In genomic region chr4:32387479-32388240, GRCm38 (mm10) we compare ENCODE assay signal across 8 mouse cellular contexts.
DNase-seq lines count a peak whose midpoint lies in the region; ATAC-seq lines count a peak whose summit lies in the region.

No protein-coding gene starts in this region.

- H3K9me3 ChIP-seq in forebrain, embryonic 13.5 days (replicated peaks), result no peaks in the 10 kb centered on the region
- no peaks in the 10 kb centered on the region for H3K9me3 ChIP-seq in liver, embryonic 13.5 days (replicated peaks)

- 50% methylated on average over 11 of the region's 11 CpGs for whole genome bisulfite sequencing in forebrain, embryonic 13.5 days
- WGBS in liver, embryonic 13.5 days (ENCODE audit: insufficient replicate concordance), result 8% methylated on average over 11 of the region's 11 CpGs

- no peak overlapping the region for H3K9ac ChIP-seq in forebrain, embryonic 13.5 days
- no peak overlapping the region for H3K9ac ChIP-seq in liver, embryonic 13.5 days

- ATAC-seq in forebrain, embryonic 13.5 days, result peak; percentile 49; the same call in 1 of the 2 replicates
- peak; percentile 72 to 75 for ATAC-seq in hematopoietic stem cell, adult 5-6 weeks (replicated peaks in 1 of 2; ENCODE audit: insufficient read depth in 1 of 2, low FRiP score in 2 of 2, low TSS enrichment in 1 of 2, low read depth in 1 of 2, poor library complexity in 2 of 2, severe bottlenecking in 2 of 2)
- ATAC-seq in liver, embryonic 13.5 days (ENCODE audit: low read depth), result peak; percentile 48; the same call in 1 of the 2 replicates

- H3K4me2 ChIP-seq in forebrain, embryonic 13.5 days, result no peak overlapping the region
- H3K4me2 ChIP-seq in liver, embryonic 13.5 days, result no peak overlapping the region

- H3K4me3 ChIP-seq in forebrain, embryonic 13.5 days, result no peak overlapping the region
- no peak overlapping the region for H3K4me3 ChIP-seq in liver, embryonic 13.5 days (replicated peaks)

- H3K27me3 ChIP-seq in forebrain, embryonic 13.5 days, result no peaks in the 10 kb centered on the region
- H3K27me3 ChIP-seq in liver, embryonic 13.5 days, result no peaks in the 10 kb centered on the region

- H3K27ac ChIP-seq in forebrain, embryonic 13.5 days, result peak overlapping the region; percentile 51; the same call in 1 of the 2 replicates
- peak overlapping the region; percentile 21; the same call in 1 of the 2 replicates for H3K27ac ChIP-seq in liver, embryonic 13.5 days

- H3K4me1 ChIP-seq in forebrain, embryonic 13.5 days, result peaks cover 43% of the 10 kb centered on the region
- H3K4me1 ChIP-seq in liver, embryonic 13.5 days (replicated peaks), result peaks cover 26% of the 10 kb centered on the region

- DNase-seq in layer of hippocampus, postnatal 14 days (ENCODE audit: low spot score in 2 of 2), result peak; percentile 51 to 52
- DNase-seq in layer of hippocampus, adult 8-10 months (ENCODE audit: low spot score in 2 of 2), result no peak
- DNase-seq in MEL-GATA-1-ER (ENCODE audit: extremely low read depth, low read depth), result peak; percentile 34
- DNase-seq in liver, embryonic 13.5 days, result no peak
- DNase-seq in right cerebral cortex, postnatal 14 days, result peak; percentile 47
- DNase-seq in retina, embryonic 14.5 days (ENCODE audit: low spot score), result no peak

- H3K36me3 ChIP-seq in forebrain, embryonic 13.5 days (ENCODE audit: poor library complexity, severe bottlenecking), result no peaks in the 10 kb centered on the region
- no peaks in the 10 kb centered on the region for H3K36me3 ChIP-seq in liver, embryonic 13.5 days

Comparison
In these comparisons a context has a peak if more than half of its experiments do, and no peak if none do; other contexts are left out.
1. DNase-seq: peak in layer of hippocampus, postnatal 14 days (2 of 2), MEL-GATA-1-ER (single experiment) and right cerebral cortex, postnatal 14 days (single experiment); none in layer of hippocampus, adult 8-10 months (0 of 2), liver, embryonic 13.5 days (single experiment) and retina, embryonic 14.5 days (single experiment).
2. Peak in every context shown above with its lines, with median percentiles within 50 percentile points of each other: ATAC-seq.